Mouse (Mus musculus) kidney, postnatal 14 days (tissue): ENCODE measurements around the gene Ccdc13.
A peak's percentile ranks its signal among the peaks of the same experiment; 100 is the strongest.

Source experiments
- DNase-seq: peaks from one replicate; pipeline ENCODE4 v3.0.0; 2022; ENCODE audit warnings: mixed read lengths

Gene Ccdc13

GRCm38 (mm10) chr9:121846526-121847118 is 7.4 kb upstream of the Ccdc13 start:
- DNase-seq = peak; percentile 43

- DNase-seq = no peak
These were observed 3.7 kb upstream of the Ccdc13 start for GRCm38 (mm10) chr9:121842914-121843313.

GRCm38 (mm10) chr9:121839622-121839965 is 333 bp upstream of the Ccdc13 start:
- no peak for DNase-seq

GRCm38 (mm10) chr9:121838008-121838407 is 1.3 kb downstream of the Ccdc13 start:
- DNase-seq = no peak

- no peak for DNase-seq
These were observed 5.4 kb downstream of the Ccdc13 start for GRCm38 (mm10) chr9:121833825-121834224.

- peak; percentile 80 for DNase-seq
These were observed 8.3 kb downstream of the Ccdc13 start for GRCm38 (mm10) chr9:121830956-121831293.

- DNase-seq = peak; percentile 59
These were observed 8.9 kb downstream of the Ccdc13 start for GRCm38 (mm10) chr9:121830243-121830955.

- no peak for DNase-seq
These were observed 9.8 kb downstream of the Ccdc13 start for GRCm38 (mm10) chr9:121829270-121829992.

GRCm38 (mm10) chr9:121828314-121828713 is 10.9 kb downstream of the Ccdc13 start:
- no peak for DNase-seq

GRCm38 (mm10) chr9:121826356-121826755 is 12.9 kb downstream of the Ccdc13 start:
- DNase-seq = no peak

- DNase-seq = peak; percentile 27
These were observed 15.3 kb downstream of the Ccdc13 start for GRCm38 (mm10) chr9:121823991-121824390.

GRCm38 (mm10) chr9:121823051-121823450 is 16.2 kb downstream of the Ccdc13 start:
- peak; percentile 54 for DNase-seq

- peak; percentile 22 for DNase-seq
These were observed 16.7 kb downstream of the Ccdc13 start for GRCm38 (mm10) chr9:121822585-121822991.

- DNase-seq = no peak
These were observed 18.5 kb downstream of the Ccdc13 start for GRCm38 (mm10) chr9:121820765-121821164.

- no peak for DNase-seq
These were observed 19.3 kb downstream of the Ccdc13 start for GRCm38 (mm10) chr9:121819771-121820471.

GRCm38 (mm10) chr9:121819073-121819770 is 20.0 kb downstream of the Ccdc13 start:
- no peak for DNase-seq

GRCm38 (mm10) chr9:121815183-121815582 is 24.1 kb downstream of the Ccdc13 start:
- DNase-seq = no peak

- DNase-seq = no peak
These were observed 29.0 kb downstream of the Ccdc13 start for GRCm38 (mm10) chr9:121810081-121810821.

GRCm38 (mm10) chr9:121808511-121808910 is 30.8 kb downstream of the Ccdc13 start:
- no peak for DNase-seq

- no peak for DNase-seq
These were observed 31.3 kb downstream of the Ccdc13 start for GRCm38 (mm10) chr9:121807947-121808346.

GRCm38 (mm10) chr9:121807546-121807945 is 31.7 kb downstream of the Ccdc13 start:
- no peak for DNase-seq

GRCm38 (mm10) chr9:121802747-121803146 is 36.5 kb downstream of the Ccdc13 start:
- DNase-seq = no peak
